Mouse (Mus musculus) large intestine, adult 2 months (tissue): ENCODE results near the gene Nyap1. TPM values are rescaled to one million over a fixed set of nuclear protein-coding genes. Genes with fewer than 3 reads are reported as not detected.

ENCODE experiments used
- DNase-seq: peaks from one replicate; pipeline ENCODE4 v3.0.0-alpha.2; 2012; ENCODE audit warnings: low read depth, low spot score
- WGBS: fragments of 180-500 bp; shearing (Covaris S2); methylation state at CpG from one replicate; pipeline ENCODE4 v1.1.7; 2018; 5-methylcytosine and 5-hydroxymethylcytosine counted together
- polyA plus RNA-seq: library from polyadenylated mRNA; depleted of rRNA; stranded (reverse); fragments of >200 nt; gene quantifications from 2 replicates; pipeline ENCODE4 v1.2.3, GENCODE M21; 2012; rRNA removed

The Nyap1 gene
- polyA plus RNA-seq: 5.0 and 8.0 TPM in 2 replicates

DNA sequence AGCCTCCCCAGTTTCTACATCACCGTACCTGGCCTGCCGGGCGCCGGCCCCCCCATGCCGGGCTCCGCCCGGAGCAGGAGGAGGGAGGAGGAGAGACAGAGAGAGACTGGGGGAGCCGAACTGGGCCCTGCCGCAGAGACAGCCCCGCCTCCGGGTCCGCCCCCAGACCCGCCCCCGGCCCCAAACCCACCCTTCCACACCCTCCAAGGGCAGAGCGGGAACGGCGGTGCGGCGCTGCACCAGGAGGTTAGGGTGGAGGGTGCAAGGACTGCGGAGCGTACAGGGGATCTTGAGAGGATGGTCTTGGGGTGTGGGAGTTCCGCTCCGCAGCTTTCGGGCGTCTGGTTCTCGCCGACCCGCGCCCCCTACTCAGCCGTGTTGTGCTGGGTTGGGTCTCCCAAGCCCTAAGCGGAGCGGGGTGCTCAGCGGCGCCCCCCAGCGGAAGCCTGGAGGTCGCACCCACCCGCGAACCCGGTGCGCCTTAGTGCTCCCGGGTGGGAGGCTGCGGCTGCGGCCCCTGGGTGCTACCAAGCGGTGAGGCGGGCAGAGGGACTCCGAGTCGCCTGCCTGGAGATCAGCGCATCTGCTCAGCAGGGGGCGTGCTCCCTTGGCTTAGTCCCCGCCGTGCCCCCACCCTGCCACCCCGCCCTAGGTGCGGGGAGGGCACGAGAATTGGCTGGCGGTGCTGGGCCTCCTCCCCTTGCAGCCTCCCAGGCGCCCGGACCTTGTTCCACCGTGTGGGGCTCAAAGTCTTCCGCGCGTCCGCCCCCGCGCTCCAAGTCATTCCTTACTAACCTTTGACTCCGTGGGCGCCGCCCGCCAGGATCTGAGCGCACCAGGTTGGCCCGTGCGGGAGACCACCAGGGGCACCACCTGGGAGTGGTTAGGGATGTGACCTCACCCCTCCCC lies at the start of gene Nyap1:
Gene Nyap1 (minus strand): TSS at position 585 of the 909 bp plus-strand sequence.
- under 1% methylated on average over 69 of the region's 71 CpGs for WGBS
- DNase-seq: no peak

GRCm38 (mm10) chr5:137788946-137789531 lies 47.6 kb upstream of the Nyap1 start:
- 92% methylated on average over 2 of the region's 2 CpGs for WGBS
- DNase-seq: no peak

DNA sequence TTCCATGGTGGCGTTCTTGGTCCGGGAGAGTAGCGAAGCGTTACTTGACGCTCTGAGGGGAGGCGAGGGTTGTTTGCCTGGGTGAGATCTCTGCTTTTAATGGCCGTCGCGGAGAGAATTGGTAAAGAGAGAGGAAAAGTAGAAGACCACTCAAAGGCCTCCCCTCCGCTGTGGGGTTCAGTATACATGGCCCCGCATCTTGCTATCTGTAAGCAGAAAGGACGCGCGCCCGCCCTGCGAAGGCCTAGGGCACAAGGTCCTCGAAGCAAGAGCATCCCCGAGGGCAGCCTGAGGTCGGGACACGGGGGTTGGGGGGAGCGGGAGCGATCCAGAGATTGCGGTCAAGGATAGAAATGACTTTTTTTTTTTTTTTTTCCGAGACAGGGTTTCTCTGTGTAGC lies 46.8 kb upstream of the Nyap1 start:
- no peak for DNase-seq
- 72% methylated on average over 24 of the region's 24 CpGs for WGBS

GRCm38 (mm10) chr5:137787151-137787928 lies 45.9 kb upstream of the Nyap1 start, which contains the start of the genes Mepce and Zcwpw1:
TSS of gene Mepce (minus strand) at chr5:137787655.
TSS of gene Zcwpw1 (plus strand) at chr5:137787798.
- DNase-seq: peak; percentile 69
- under 1% methylated on average over 48 of the region's 48 CpGs for WGBS

DNA sequence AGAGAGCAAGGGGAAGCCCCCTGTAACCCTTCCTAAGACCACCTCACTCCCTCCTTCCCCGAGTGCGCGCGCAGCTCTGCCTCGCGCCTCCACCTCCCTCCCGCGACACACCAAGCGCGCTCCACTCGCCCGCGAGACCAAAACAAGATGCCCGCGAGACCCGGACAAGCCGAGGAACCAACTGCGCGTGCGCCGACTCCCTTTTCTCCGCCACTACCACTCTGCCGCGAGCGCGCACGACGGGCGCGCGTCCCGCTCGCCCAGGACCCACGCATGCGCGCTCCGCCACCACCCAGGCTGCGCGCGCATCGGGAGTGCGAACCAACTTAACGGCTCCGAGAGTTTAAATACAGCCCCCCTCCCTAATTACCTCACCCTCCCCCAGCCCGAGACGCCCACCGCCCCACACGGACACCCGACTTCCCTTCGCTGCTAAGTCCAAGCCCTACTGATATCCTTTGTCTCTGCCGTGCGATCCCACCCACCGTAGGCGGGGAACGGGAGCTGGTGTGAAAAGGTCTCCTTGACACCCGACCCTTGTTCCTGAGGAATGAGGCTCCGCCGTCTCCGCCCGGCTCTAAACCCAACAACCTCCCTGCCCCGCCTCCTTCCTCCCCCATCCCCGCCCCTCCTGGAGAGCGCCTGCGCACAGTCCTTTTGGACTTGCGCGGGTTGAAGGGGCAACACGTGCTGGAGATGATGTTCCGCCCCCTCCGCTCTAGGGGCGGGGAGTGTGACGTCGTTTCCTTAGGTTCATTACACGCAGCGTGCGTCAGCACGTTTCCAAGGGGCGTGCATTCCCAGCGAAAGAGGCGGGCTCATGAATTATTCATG lies 44.9 kb upstream of the Nyap1 start:
- WGBS: under 1% methylated on average over 79 of the region's 79 CpGs
- DNase-seq: peak; percentile 99

DNA sequence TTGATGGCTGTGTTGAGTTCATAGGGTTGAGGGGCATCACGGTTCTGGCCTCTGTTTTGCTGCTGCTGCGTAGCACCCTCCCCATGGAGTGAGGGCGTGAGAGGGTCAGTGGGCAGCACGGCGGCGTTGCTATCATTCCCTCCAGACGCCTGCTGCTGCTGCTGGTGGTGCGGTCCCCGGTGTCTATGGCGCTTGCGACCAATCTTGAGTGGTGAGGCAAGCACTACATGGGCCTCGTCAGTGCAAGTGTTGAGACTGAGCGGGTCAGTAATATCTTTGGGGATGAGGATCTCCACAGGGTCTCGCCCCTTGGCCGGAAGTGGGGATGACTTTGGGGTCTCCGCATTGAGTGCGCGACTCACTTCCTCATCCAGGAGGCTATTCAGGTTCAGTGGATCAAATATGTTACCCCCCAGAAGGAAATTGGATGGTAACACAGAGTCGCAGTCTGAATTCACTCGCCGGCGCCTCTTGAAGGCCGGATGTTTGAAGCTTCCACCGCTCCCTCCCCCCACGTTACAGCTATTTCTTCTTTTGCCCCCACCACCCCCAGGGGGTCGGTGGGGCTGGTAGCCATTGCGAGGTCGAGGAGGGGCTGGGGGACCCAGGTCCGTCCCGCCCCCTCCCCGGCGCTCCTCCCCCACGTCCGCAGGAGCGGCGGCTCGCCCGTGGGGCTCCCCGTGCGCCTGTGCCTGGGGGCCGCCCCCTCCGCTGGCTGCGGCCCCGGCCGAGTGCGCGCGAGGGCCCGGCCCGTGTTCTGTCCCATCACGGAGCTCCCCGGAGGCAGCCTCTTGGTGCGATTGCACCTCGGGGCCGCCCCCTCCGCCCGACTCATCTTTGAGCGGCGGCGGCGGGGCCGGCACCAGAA lies 44.0 kb upstream of the Nyap1 start:
- 3% methylated on average over 62 of the region's 62 CpGs for WGBS
- DNase-seq: no peak

DNA sequence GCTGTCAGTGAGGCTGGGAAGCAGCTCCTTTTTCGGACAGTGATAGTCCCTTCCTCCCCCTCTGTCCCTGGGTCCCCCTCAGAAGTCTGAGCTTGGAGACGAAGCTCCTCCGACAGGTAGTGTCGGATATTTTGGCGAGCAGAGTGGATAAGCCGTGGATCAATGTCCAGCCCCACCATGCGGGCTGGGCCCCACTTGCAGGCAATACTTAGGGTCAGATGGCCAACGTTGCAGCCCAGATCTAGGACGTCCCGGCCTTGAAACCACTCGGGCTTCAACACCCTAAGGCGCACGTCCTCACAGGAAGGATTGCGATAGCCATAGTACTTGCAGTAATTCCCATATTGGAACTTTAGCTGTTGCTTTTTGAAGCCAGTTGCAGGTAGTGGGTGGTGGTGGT lies 43.1 kb upstream of the Nyap1 start:
- DNase-seq: no peak
- WGBS: 48% methylated on average over 14 of the region's 14 CpGs

DNA sequence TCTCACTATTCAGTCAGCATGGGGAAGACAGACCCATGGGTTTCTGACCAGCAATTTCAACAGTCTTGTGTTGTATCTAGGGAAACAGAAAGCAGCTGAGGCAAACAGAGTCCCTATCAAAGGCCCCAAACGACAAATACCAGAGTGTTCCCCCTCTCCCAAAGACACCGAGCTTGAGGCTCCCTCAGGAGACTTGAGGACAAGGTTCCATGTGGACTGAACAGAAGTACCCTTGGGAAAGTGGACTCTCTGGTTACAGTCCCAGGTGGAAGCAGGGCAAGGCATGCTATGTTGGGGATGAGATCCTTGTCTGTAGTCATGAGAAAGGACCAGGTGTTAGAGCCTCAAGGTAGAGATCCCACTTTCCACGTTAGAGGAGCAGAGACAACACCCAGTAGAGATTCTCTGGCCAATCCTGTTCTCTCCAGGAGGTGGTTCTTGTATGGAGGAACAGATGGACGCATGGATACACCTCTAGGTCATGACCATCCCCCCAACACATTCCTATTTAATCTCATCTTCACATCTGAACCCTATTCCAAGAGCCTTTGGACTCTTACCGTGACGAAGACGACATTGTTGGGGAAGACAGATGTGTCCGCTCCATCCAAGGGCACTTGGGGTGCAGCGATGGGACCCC lies 42.6 kb upstream of the Nyap1 start:
- WGBS: 45% methylated on average over 9 of the region's 9 CpGs
- no peak for DNase-seq

GRCm38 (mm10) chr5:137782776-137783522 lies 41.5 kb upstream of the Nyap1 start:
- DNase-seq: no peak
- 80% methylated on average over 13 of the region's 13 CpGs for WGBS

GRCm38 (mm10) chr5:137781661-137782060 lies 40.3 kb upstream of the Nyap1 start:
- no peak for DNase-seq
- 80% methylated on average over 7 of the region's 7 CpGs for WGBS

DNA sequence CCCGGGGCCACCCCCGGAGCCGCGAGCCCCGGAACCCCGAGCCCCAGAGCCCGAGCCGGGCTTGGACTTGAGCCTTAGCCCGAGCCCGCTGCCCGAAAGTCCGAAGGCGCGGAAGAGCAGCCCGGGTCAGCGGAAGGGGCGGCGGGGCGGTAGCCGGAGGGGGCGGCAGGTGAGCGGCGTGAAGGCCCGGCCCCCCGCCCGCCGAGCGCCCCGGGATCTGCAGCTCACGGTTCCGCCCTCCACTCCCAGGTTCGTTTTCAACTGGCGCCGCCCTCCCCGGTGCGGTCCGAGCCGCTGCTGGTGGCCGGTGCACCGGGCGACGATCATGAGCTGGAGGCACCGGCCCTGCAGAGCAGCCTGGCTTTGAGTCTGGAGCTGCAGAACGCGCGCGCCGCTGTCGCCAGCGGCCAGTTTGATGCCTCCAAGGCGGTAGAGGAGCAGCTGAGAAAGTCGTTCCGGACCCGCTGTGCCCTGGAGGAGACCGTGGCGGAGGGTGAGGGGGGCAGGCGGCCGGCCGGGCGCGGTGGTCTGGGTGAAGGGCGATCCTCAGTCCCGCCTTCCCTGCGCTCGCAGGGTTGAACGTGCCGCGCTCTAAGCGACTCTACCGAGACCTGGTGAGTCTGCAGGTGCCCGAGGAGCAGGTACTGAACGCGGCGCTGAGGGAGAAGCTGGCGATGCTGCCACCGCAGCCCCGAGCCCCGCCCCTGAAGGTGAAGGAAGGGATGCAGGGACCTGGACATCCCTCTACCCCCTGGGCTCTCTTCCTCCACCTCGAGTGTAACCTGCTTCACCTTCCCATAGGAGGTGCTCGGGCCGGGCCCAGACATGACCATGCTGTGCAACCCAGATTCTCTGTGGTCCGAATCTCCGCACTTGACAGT lies 37.9 kb upstream of the Nyap1 start:
- no peak for DNase-seq
- WGBS: under 1% methylated on average over 81 of the region's 83 CpGs

- WGBS: under 1% methylated on average over 31 of the region's 31 CpGs
- peak; percentile 90 for DNase-seq
Measured at GRCm38 (mm10) chr5:137778635-137779034, 37.2 kb upstream of the Nyap1 start, which contains the start of gene Ppp1r35. TSS of gene Ppp1r35 (plus strand) at chr5:137778849.

DNA sequence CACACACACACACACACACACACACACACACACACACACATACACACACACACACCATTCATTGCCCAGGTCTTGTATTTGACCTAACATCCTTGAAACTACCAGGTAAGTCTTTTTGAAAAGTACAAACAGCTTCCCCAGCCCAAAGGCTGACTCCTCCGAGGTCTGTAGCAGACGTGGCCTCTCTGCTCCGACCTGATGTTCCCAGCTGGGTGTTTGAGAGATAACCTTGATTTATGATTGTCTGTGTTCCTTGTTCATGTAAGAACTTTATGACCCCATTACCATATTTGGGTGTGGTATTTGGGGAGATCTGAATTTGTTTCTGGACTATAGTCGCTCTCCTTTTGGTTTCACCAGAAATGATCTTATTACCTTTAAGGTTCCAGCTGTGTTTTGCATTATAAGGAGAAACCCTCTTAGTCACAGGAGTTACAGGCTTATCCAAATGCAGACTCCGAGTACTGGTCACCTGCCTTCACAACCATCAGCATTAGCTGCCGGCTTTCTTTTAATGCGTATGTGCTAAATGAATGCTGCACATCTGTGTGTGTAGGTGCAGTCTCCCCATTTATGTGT lies 35.9 kb upstream of the Nyap1 start:
- WGBS: 30% methylated on average over 7 of the region's 7 CpGs
- no peak for DNase-seq

DNA sequence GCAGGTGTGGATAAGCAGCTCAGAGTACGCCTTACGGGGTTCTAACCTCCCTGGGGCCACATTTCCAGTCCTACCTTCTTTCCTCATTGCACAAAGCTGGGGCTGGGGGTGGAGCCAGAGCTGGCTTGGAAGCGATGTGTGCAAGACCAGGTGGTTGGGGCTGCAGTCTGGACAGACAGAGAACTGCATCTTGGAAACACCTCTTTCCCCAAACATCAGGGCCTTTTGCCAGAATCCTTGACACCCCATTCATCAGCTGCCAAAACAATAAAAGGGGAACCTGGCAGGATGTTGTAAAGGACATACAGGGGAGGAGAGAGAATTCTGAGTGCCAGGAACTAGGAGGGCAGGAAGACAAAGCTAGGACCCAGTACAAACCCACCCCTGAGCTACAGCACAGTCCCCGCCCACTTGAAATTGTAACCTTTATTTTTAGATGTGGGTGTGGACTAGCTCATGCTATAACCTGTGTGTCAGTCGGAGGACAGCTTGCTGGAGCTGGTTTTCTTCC lies 35.1 kb upstream of the Nyap1 start:
- DNase-seq: no peak
- 12% methylated on average over 5 of the region's 5 CpGs for WGBS

DNA sequence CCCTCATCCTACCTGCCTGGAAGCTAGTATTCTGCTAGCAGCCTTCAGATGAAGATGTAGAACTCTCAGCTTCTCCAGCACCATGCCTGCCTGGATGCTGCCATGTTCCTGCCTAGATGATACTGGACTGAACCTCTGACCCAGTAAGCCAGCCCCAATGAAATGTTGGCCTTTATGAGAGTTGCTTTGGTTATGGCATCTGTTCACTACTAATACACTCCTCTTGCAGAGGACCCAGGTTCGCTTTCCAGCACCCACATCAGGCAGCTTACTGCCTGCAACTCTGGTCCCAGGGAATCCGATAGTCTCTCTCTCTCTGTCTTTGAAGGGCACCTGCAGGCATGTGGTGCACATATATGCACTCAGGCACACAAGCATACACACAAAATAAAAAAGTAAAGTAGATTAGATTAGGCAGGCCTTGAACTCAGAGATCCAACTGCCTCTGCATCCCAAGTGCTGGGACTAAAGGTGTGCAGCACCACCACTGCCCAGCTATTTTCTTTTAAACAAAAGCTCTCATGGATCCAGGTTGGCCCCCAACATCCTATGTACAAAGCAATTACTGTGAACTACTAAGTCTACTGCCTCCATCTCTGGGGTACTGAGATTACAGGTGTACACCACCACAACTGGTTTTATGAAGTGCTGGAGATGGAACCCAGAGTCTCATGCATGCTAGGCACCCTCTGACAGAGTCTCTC lies 34.3 kb upstream of the Nyap1 start:
- 95% methylated on average over 2 of the region's 2 CpGs for WGBS
- DNase-seq: no peak
